Mouse (Mus musculus) C3H10T1/2 (cell line): ENCODE results near the gene Vps13a. TPM values are rescaled to one million over a fixed set of nuclear protein-coding genes. Genes with fewer than 3 reads are reported as not detected.

Experiments
- polyA plus RNA-seq, 2 experiments: library from polyadenylated mRNA; unstranded; fragments of >200 nt; fragmentation: generic; extraction: Trizol; gene quantifications; one replicate each; pipeline ENCODE4 v1.2.1; 2012; ENCODE audit warnings: missing spikeins in 2 of 2

The Vps13a gene
- 1 to 10 TPM in 1 of 2 experiments, under 1 TPM in 1; 0.33 to 3.1 TPM for polyA plus RNA-seq

DNA sequence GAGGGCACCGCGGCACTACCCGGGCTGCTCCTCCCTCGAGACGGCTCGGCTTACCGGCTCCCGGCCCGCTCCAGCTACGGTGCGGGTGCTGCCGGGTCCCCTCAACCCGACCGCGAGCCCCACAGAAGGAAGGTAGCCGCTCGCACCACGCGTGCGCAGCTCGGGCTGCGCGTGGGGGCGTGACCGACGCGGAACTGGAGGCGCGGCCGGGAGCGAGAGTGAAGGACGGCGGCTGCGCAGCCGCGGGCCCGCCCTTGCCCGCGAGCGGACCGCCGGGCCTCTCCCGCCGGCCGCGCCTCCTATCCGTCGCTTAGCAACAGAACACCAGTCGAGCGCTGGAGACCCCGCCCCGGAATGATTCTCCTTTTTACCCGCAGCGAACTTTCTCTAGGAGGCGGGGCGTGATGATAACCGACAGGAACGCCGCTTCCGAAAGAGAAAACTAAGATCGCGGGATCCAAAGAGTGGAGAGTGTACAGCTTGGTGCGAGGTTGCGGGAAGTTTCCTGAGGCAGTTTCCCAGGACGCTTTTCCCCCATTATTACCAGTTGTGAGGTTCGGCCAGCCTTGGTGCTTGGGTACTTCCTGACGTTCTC is at the start of gene Vps13a:
Gene Vps13a (minus strand): TSS at position 144 of the 595 bp plus-strand sequence.

Other genes starting within 250 kb of the Vps13a start
- not detected for gene Foxb2, start 92.9 kb upstream of the Vps13a start, polyA plus RNA-seq
- 10 to 100 TPM in 1 of 2 experiments, 1 to 10 TPM in 1; 2.7 to 19.3 TPM for gene Prune2, start 175.2 kb upstream of the Vps13a start, polyA plus RNA-seq